Mouse (Mus musculus) cerebellum, adult 11 months (tissue): Measurements from ENCODE around the gene Snta1.
"Not testable (repeated sequence)": the region's sequence is repeated elsewhere in the genome, so short reads cannot be mapped to it uniquely, and the experiment has no call there.

Experiments
- DNase-seq: peaks from one replicate; pipeline ENCODE4 v3.0.0; 2022

Snta1 gene

GRCm38 (mm10) chr2:154372151-154372829 is 35.6 kb downstream of the Snta1 start:
- DNase-seq = peak; percentile 83

GRCm38 (mm10) chr2:154367510-154367909 is 40.4 kb downstream of the Snta1 start:
- DNase-seq = no peak

- DNase-seq = not testable (repeated sequence)
These were observed 53.9 kb downstream of the Snta1 start for GRCm38 (mm10) chr2:154354000-154354425.

- no peak for DNase-seq
These were observed 59.7 kb downstream of the Snta1 start for GRCm38 (mm10) chr2:154348152-154348551.

- no peak for DNase-seq
These were observed 68.5 kb downstream of the Snta1 start for GRCm38 (mm10) chr2:154339356-154339755.

GRCm38 (mm10) chr2:154338161-154338560 is 69.7 kb downstream of the Snta1 start:
- DNase-seq = no peak

GRCm38 (mm10) chr2:154335572-154335971 is 72.3 kb downstream of the Snta1 start:
- no peak for DNase-seq

- DNase-seq = no peak
These were observed 81.0 kb downstream of the Snta1 start for GRCm38 (mm10) chr2:154326852-154327251.
